Mouse (Mus musculus): ENCODE data around the gene Tmem179. TPM values are rescaled to one million over a fixed set of nuclear protein-coding genes. Genes with fewer than 3 reads are reported as not detected.

Gene Tmem179
- total and polyA plus RNA-seq, 2 experiments from 2014 or later = 96.2 to 141 TPM

- DNase-seq (ENCODE audit: low spot score) (no peak), ATAC-seq (no peak)
- no peaks in the 10 kb centered on the region for H3K36me3 ChIP-seq (ENCODE audit: insufficient read depth, low read length)
- no peak overlapping the region for H3K4me3 ChIP-seq (ENCODE audit: low read length)
- H3K27me3 ChIP-seq (ENCODE audit: insufficient read depth, low read length) = no peaks in the 10 kb centered on the region
- no peak overlapping the region for H3K4me2 ChIP-seq (ENCODE audit: low read depth, low read length)
- no peak overlapping the region for H3K27ac ChIP-seq
- WGBS = 79% methylated on average over 5 of the region's 5 CpGs
- H3K4me1 ChIP-seq (ENCODE audit: insufficient read depth, low read length) = no peaks in the 10 kb centered on the region
- no peak overlapping the region for H3K9ac ChIP-seq (replicated peaks; ENCODE audit: low read length)
- no peak for TF ChIP-seq CTCF (IDR thresholded peaks at IDR 0.05; ENCODE audit: low read depth)
- no peaks in the 10 kb centered on the region for H3K9me3 ChIP-seq (ENCODE audit: low read length)
These were observed 40.7 kb upstream of the Tmem179 start for GRCm38 (mm10) chr12:112557219-112557618.

- Histone ChIP-seq H3K27ac (no peak overlapping the region), H3K4me3 (ENCODE audit: low read length) (no peak overlapping the region), H3K9me3 (ENCODE audit: low read length) (no peaks in the 10 kb centered on the region), H3K36me3 (ENCODE audit: insufficient read depth, low read length) (no peaks in the 10 kb centered on the region), H3K27me3 (ENCODE audit: insufficient read depth, low read length) (no peaks in the 10 kb centered on the region), H3K4me2 (ENCODE audit: low read depth, low read length) (no peak overlapping the region), H3K4me1 (ENCODE audit: insufficient read depth, low read length) (no peaks in the 10 kb centered on the region), H3K9ac (replicated peaks; ENCODE audit: low read length) (no peak overlapping the region)
- TF ChIP-seq CTCF (IDR thresholded peaks at IDR 0.05; ENCODE audit: low read depth) = no peak
- no peak for ATAC-seq
- DNase-seq (ENCODE audit: low spot score) = no peak
- 60% methylated on average over 9 of the region's 9 CpGs for WGBS
These were observed 40.0 kb upstream of the Tmem179 start for GRCm38 (mm10) chr12:112556531-112557060.

GRCm38 (mm10) chr12:112554900-112555299 lies 38.4 kb upstream of the Tmem179 start:
- DNase-seq (ENCODE audit: low spot score) = no peak
- 45% methylated on average over 12 of the region's 12 CpGs for WGBS
- ATAC-seq = no peak

GRCm38 (mm10) chr12:112552520-112552919 lies 36.0 kb upstream of the Tmem179 start:
- ATAC-seq = no peak
- DNase-seq (ENCODE audit: low spot score) = no peak
- no peak for TF ChIP-seq CTCF (IDR thresholded peaks at IDR 0.05; ENCODE audit: low read depth)
- Histone ChIP-seq H3K27me3 (ENCODE audit: insufficient read depth, low read length) (no peaks in the 10 kb centered on the region), H3K9ac (replicated peaks; ENCODE audit: low read length) (no peak overlapping the region), H3K4me1 (ENCODE audit: insufficient read depth, low read length) (no peaks in the 10 kb centered on the region), H3K9me3 (ENCODE audit: low read length) (no peaks in the 10 kb centered on the region), H3K4me2 (ENCODE audit: low read depth, low read length) (no peak overlapping the region), H3K4me3 (ENCODE audit: low read length) (no peak overlapping the region), H3K27ac (0 out of 2 replicates have a peak overlapping the region, but pooled peaks have one; percentile 12), H3K36me3 (ENCODE audit: insufficient read depth, low read length) (no peaks in the 10 kb centered on the region)
- 71% methylated on average over 5 of the region's 5 CpGs for WGBS

More at GRCm38 (mm10) chr12:112554900-112555299, 38.4 kb upstream of the Tmem179 start:
- Histone ChIP-seq H3K27me3 (ENCODE audit: insufficient read depth, low read length) (no peaks in the 10 kb centered on the region), H3K36me3 (ENCODE audit: insufficient read depth, low read length) (no peaks in the 10 kb centered on the region), H3K9me3 (ENCODE audit: low read length) (no peaks in the 10 kb centered on the region), H3K4me2 (ENCODE audit: low read depth, low read length) (no peak overlapping the region), H3K27ac (no peak overlapping the region), H3K4me1 (ENCODE audit: insufficient read depth, low read length) (no peaks in the 10 kb centered on the region), H3K4me3 (ENCODE audit: low read length) (no peak overlapping the region), H3K9ac (replicated peaks; ENCODE audit: low read length) (no peak overlapping the region)
- TF ChIP-seq CTCF (IDR thresholded peaks at IDR 0.05; ENCODE audit: low read depth) = no peak

GRCm38 (mm10) chr12:112551861-112552375 lies 35.4 kb upstream of the Tmem179 start:
- Histone ChIP-seq H3K4me2 (ENCODE audit: low read depth, low read length) (no peak overlapping the region), H3K9me3 (ENCODE audit: low read length) (no peaks in the 10 kb centered on the region), H3K4me1 (ENCODE audit: insufficient read depth, low read length) (no peaks in the 10 kb centered on the region), H3K27ac (0 out of 2 replicates have a peak overlapping the region, but pooled peaks have one; percentile 12), H3K4me3 (ENCODE audit: low read length) (no peak overlapping the region), H3K9ac (replicated peaks; ENCODE audit: low read length) (no peak overlapping the region), H3K27me3 (ENCODE audit: insufficient read depth, low read length) (no peaks in the 10 kb centered on the region), H3K36me3 (ENCODE audit: insufficient read depth, low read length) (no peaks in the 10 kb centered on the region)
- DNase-seq (ENCODE audit: low spot score) = peak; percentile 85
- WGBS = 8% methylated on average over 13 of the region's 13 CpGs
- peak; percentile 100 for TF ChIP-seq CTCF (IDR thresholded peaks at IDR 0.05; ENCODE audit: low read depth)
- peak; percentile 83 for ATAC-seq

GRCm38 (mm10) chr12:112549287-112549686 lies 32.7 kb upstream of the Tmem179 start:
- DNase-seq (ENCODE audit: low spot score) (no peak), ATAC-seq (no peak)
- no peak overlapping the region for H3K4me2 ChIP-seq (ENCODE audit: low read depth, low read length)
- no peaks in the 10 kb centered on the region for H3K36me3 ChIP-seq (ENCODE audit: insufficient read depth, low read length)
- H3K27me3 ChIP-seq (ENCODE audit: insufficient read depth, low read length) = no peaks in the 10 kb centered on the region
- H3K9me3 ChIP-seq (ENCODE audit: low read length) = no peaks in the 10 kb centered on the region
- H3K4me3 ChIP-seq (ENCODE audit: low read length) = no peak overlapping the region
- no peak overlapping the region for H3K27ac ChIP-seq
- no peak overlapping the region for H3K9ac ChIP-seq (replicated peaks; ENCODE audit: low read length)
- H3K4me1 ChIP-seq (ENCODE audit: insufficient read depth, low read length) = 0 out of 2 replicates have a peak, but pooled peaks cover 7% of the 10 kb centered on the region
- 98% methylated on average over 1 of the region's 1 CpGs for WGBS
- no peak; the same call in 1 of the 2 replicates for TF ChIP-seq CTCF (IDR thresholded peaks at IDR 0.05; ENCODE audit: low read depth)

- no peak overlapping the region for H3K27ac ChIP-seq
These were observed 29.6 kb upstream of the Tmem179 start for GRCm38 (mm10) chr12:112546110-112546509.

More at GRCm38 (mm10) chr12:112546110-112546509, 29.6 kb upstream of the Tmem179 start:
- Histone ChIP-seq H3K36me3 (ENCODE audit: insufficient read depth, low read length) (no peaks in the 10 kb centered on the region), H3K9ac (replicated peaks; ENCODE audit: low read length) (no peak overlapping the region), H3K27me3 (ENCODE audit: insufficient read depth, low read length) (no peaks in the 10 kb centered on the region), H3K4me1 (ENCODE audit: insufficient read depth, low read length) (peaks cover 16% of the 10 kb centered on the region; the same call in 1 of the 2 replicates), H3K4me2 (ENCODE audit: low read depth, low read length) (no peak overlapping the region), H3K4me3 (ENCODE audit: low read length) (no peak overlapping the region), H3K9me3 (ENCODE audit: low read length) (no peaks in the 10 kb centered on the region)
- 85% methylated on average over 8 of the region's 8 CpGs for WGBS
- ATAC-seq (no peak), DNase-seq (ENCODE audit: low spot score) (no peak)
- TF ChIP-seq CTCF (IDR thresholded peaks at IDR 0.05; ENCODE audit: low read depth) = no peak
